Mouse (Mus musculus): ENCODE measurements around the gene Zbtb3. TPM values are rescaled to one million over a fixed set of nuclear protein-coding genes. Genes with fewer than 3 reads are reported as not detected.
A peak's percentile ranks its signal among the peaks of the same experiment; 100 is the strongest.
"Not testable (repeated sequence)": the region's sequence is repeated elsewhere in the genome, so short reads cannot be mapped to it uniquely, and the experiment has no call there.

Gene Zbtb3
- polyA plus RNA-seq, 1 experiment from 2014 or later = 8.4 TPM

DNA sequence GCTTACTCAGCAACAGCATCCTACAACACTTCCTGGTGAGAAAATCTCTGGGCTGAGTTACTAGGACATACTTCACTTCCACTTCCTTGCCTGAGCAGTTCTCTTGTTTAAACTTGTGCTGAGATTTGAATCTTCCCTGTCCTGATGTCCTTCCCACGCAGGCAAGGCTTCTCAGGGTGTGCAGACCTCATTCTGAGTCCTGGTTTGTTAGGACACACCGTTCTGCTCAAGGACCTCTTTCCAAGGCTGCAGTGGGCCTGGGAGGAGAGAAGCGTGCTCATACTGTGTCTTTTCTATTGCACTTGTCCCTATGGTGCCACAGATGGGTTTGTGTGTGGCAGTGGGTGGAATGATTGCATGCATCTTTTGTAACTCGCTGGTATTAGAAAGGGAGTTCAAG lies 30.6 kb downstream of the Zbtb3 start:
- Histone ChIP-seq H3K9me3 (no peaks in the 10 kb centered on the region), H3K36me3 (replicated peaks) (peaks cover 62% of the 10 kb centered on the region), H3K4me1 (peaks cover 7% of the 10 kb centered on the region; the same call in 1 of the 2 replicates), H3K4me3 (no peak overlapping the region), H3K9ac (no peak overlapping the region), H3K27me3 (replicated peaks) (no peaks in the 10 kb centered on the region), H3K4me2 (no peak overlapping the region), H3K27ac (0 out of 2 replicates have a peak overlapping the region, but pooled peaks have one; percentile 1)
- ATAC-seq (replicated peaks) = no peak
- WGBS = 91% methylated on average over 4 of the region's 4 CpGs

DNA sequence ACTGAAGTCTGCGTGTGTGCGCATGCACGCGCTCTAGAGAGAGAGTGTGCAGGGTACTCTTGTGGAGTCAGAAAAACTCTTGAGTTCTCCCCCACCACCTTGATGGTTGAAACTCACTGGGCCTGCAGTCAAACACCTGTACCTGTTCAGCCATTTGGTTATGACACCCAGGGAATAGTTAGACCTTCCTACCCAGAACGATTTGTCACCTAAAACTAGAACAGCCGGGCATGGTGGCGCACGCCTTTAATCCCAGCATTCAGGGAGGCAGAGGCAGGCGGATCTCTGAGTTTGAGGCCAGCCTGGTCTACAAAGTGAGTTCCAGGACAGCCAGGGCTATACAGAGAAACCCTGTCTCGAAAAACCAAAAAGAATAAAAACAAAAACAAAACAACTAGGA lies 34.0 kb downstream of the Zbtb3 start:
- peak overlapping the region; percentile 98; the same call in 1 of the 2 replicates for H3K27ac ChIP-seq
- peaks cover 21% of the 10 kb centered on the region for H3K4me1 ChIP-seq
- not testable (repeated sequence) for ATAC-seq (replicated peaks); H3K9me3 ChIP-seq; H3K27me3 ChIP-seq (replicated peaks); H3K9ac ChIP-seq; H3K4me3 ChIP-seq
- WGBS = 97% methylated on average over 10 of the region's 10 CpGs
- H3K36me3 ChIP-seq (replicated peaks) = peaks cover 29% of the 10 kb centered on the region
- H3K4me2 ChIP-seq = peak overlapping the region; percentile 60

DNA sequence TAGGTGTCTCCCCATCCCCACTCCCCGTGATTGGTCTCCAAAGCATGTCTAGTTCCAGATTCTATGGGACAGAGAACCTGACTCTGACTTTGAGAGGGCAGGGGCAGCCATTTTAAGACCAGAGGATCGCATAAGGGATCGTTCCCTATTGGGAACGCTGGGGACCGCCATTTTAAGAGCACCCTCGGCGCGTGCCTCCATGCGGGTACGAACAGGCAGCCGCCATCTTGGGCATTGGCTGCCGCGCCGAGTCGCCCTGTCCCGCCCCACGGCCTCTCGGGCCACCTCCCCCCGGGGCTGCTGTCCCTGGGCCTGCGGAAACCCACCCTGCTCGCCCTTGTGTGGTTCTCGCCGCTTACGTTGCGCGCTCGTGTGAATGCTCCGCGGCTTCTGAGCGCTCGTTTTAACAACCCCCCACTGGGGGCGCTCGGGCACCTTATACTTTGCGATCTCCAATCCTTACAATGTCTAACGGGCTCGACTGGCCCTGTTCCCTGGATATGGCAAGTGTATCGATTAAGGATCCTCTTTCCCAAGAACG lies 35.0 kb downstream of the Zbtb3 start, which contains the start of gene Bscl2:
Gene Bscl2, plus strand, starts transcription at position 217 of the 541 bp plus-strand sequence.
- Histone ChIP-seq H3K27me3 (replicated peaks) (no peaks in the 10 kb centered on the region), H3K4me1 (peaks cover 28% of the 10 kb centered on the region), H3K27ac (peak within 1 kb of the TSS; percentile 98), H3K9me3 (no peaks in the 10 kb centered on the region), H3K4me2 (peak within 1 kb of the TSS; percentile 60), H3K36me3 (replicated peaks) (peaks cover 20% of the 10 kb centered on the region), H3K4me3 (peak within 1 kb of the TSS; percentile 66), H3K9ac (peak within 1 kb of the TSS; percentile 89)
- under 1% methylated on average over 38 of the region's 38 CpGs for WGBS
- ATAC-seq (replicated peaks) = peak; percentile 62

DNA sequence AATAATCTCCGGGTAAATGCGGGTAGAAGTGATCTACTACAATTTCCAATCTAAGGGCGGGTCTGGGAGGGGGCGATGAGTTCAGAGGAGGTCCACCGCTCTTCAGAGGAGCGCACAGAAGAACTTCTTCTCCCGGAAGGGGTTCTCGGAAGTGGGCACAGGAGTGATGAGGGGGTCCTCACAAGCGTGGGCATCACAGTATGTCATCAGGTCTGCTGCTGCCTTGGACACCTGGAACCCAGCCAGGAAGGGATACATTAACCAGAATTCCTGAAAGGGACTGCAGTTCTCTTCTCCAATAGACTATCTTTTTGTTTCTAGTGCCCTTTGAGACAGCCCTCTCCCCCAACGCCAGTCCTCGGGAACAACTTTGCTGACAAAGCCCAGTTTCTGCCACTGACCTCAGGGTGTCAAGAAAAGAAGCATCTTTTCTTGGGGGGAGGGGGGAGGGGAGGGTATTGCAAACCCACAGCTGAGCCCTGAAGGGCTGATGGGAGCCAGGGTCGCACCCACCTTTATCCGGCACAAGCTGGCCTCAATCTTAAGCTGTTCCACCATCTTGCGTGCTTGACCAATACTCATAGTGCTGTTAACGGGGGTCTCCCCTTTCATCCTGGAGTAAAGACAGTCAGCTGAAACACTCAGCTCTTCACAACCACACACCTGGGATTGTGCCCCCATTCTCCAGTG lies 35.8 kb downstream of the Zbtb3 start:
- peak overlapping the region; percentile 89 for H3K9ac ChIP-seq
- peaks cover 28% of the 10 kb centered on the region for H3K4me1 ChIP-seq
- H3K4me3 ChIP-seq = peak overlapping the region; percentile 66
- H3K36me3 ChIP-seq (replicated peaks) = peaks cover 12% of the 10 kb centered on the region
- H3K4me2 ChIP-seq = peak overlapping the region; percentile 60
- no peaks in the 10 kb centered on the region for H3K9me3 ChIP-seq
- 8% methylated on average over 15 of the region's 15 CpGs for WGBS
- 0 out of 2 replicates have a peak, but pooled peaks have one; percentile 11 for ATAC-seq (replicated peaks)
- peak overlapping the region; percentile 98 for H3K27ac ChIP-seq
- no peaks in the 10 kb centered on the region for H3K27me3 ChIP-seq (replicated peaks)

DNA sequence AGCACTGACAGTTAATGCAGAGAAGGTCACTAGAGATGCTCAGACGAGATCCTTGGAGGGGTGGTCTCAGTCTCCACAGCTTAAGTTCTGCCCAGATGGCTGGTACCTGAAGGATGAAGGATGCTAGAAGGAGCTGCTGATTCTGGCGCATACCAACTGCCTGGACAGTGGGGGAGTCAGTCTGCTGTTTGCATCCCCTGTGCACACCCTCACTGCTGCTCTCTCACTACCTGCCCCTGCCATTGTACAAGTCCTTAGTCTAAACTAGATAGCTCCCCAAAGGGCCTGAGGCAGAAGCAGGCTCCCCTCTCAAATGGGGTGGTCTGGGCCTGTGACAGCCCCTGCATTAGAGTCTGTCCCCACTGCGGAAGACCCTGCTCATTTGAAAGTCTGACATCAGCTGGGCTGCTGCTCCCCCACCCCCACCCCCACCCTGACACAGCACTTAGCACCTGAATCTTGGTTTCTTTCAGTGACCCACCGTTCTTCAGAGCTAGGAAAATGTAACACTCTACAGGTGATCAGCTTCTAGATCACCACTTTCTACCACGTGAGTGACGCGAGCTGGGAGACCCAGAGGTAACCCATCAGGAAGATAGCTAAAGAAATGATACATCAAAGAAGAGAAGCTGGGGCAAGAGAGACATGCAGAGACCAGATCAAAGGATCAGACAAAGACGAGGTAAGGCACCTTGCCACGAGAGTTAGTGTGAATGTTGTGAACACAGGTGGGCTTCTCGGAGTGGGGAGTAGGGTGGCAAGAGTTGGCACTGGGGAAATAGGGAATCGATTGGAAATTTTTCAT lies 37.0 kb downstream of the Zbtb3 start, which contains the start of gene Gng3:
Gene Gng3, minus strand, starts transcription at position 92 of the 805 bp plus-strand sequence.
- peak; percentile 94 for ATAC-seq (replicated peaks)
- WGBS = 26% methylated on average over 11 of the region's 11 CpGs

DNA sequence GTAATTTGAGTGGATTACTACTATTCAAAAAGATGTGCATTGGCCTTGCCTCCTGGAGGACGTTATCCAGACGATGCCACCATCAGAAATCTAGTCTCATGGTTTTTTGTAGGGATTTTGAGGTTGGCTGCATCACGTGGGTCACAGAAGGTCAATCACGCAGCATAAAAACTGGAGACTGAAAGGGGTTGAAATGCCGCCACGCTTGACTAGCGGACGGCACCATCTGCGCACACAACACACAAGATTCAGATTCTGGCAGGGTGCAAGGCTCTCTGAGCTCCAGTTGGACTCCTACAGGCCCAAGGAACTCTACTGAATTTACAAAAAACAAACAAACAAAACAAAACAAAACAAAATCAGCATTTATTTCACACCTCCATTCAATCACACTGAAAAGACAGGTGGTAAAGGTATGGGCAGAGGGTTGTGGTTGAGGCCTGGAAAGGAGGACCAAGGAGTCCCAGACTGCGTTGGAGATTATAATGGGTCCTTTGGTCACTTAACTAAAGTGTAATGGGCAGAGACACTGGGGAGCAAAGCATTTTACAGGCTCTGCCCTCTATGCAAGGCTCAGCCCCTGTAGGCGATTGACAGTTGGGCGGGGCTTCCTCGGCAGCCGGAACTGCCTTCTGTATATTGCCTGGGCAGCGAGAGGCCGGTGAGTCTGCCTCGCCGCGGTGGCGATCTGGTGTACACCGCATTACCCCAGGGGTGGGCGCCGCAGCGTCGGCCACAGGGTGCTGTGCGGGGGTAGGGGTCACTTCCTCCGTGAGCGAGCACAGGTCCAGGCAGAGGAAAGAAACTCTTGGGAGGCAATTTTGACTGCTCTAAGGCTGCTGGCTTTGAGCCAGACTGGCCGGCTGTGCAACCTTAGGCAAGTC lies 37.8 kb downstream of the Zbtb3 start:
- no peaks in the 10 kb centered on the region for H3K27me3 ChIP-seq (replicated peaks)
- no peaks in the 10 kb centered on the region for H3K9me3 ChIP-seq
- peaks cover 28% of the 10 kb centered on the region for H3K4me1 ChIP-seq
- peak; percentile 34 for ATAC-seq (replicated peaks)
- no peaks in the 10 kb centered on the region; the same call in 1 of the 2 replicates for H3K36me3 ChIP-seq (replicated peaks)
- H3K4me3 ChIP-seq = peak overlapping the region; percentile 66
- H3K9ac ChIP-seq = peak overlapping the region; percentile 89
- H3K4me2 ChIP-seq = peak overlapping the region; percentile 60
- WGBS = 8% methylated on average over 29 of the region's 29 CpGs
- peak overlapping the region; percentile 98 for H3K27ac ChIP-seq

More for the DNA sequence above, 37.0 kb downstream of the Zbtb3 start, which contains the start of gene Gng3:
- Histone ChIP-seq H3K27ac (peak within 1 kb of the TSS; percentile 98), H3K4me2 (peak within 1 kb of the TSS; percentile 60), H3K27me3 (replicated peaks) (no peaks in the 10 kb centered on the region), H3K9me3 (no peaks in the 10 kb centered on the region), H3K4me3 (peak within 1 kb of the TSS; percentile 66), H3K36me3 (replicated peaks) (peaks cover 4% of the 10 kb centered on the region), H3K4me1 (peaks cover 28% of the 10 kb centered on the region), H3K9ac (peak within 1 kb of the TSS; percentile 89)

DNA sequence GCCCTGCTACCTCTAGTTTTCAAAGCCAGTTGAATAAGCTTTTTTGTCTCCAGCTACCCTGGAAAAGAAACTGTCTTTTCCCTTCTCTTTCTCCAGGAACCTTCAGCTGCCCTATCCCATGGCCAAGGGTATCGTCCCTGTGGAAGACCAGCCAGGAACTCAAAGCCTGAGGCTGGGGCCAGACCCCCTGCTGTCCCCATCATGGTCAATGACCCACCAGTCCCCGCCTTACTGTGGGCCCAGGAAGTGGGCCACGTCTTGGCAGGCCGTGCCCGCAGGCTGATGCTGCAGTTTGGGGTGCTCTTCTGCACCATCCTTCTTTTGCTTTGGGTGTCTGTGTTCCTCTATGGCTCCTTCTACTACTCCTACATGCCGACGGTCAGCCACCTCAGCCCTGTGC lies 38.7 kb downstream of the Zbtb3 start:
- WGBS = 90% methylated on average over 7 of the region's 7 CpGs
- H3K27ac ChIP-seq = peak overlapping the region; percentile 98; the same call in 1 of the 2 replicates

DNA sequence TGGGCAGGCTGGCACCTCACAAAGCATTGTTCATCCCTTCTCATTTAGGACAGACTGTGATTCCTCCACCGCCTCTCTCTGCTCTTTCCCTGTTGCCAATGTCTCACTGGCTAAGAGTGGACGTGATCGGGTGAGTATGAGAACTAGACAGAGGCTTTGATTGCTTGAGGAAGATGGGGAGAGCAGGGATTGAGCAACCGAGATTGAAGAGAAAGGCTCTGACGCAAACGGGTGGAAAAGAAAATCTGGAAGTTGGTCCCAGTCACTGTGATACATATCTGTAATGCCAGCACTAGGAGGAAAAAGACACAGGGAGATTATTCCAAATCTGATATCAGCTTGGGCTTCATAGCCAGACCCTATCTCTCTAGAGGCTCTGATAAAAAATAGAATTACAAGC lies 40.6 kb downstream of the Zbtb3 start:
- no peaks in the 10 kb centered on the region for H3K27me3 ChIP-seq (replicated peaks)
- no peak overlapping the region for H3K4me2 ChIP-seq
- ATAC-seq (replicated peaks) = no peak
- no peak overlapping the region for H3K27ac ChIP-seq
- no peak overlapping the region; the same call in 1 of the 2 replicates for H3K9ac ChIP-seq
- H3K36me3 ChIP-seq (replicated peaks) = peaks cover 21% of the 10 kb centered on the region
- no peaks in the 10 kb centered on the region for H3K9me3 ChIP-seq
- WGBS = 91% methylated on average over 6 of the region's 6 CpGs
- H3K4me3 ChIP-seq = no peak overlapping the region
- peaks cover 21% of the 10 kb centered on the region for H3K4me1 ChIP-seq

More for the DNA sequence above, 38.7 kb downstream of the Zbtb3 start:
- Histone ChIP-seq H3K9ac (peak overlapping the region; percentile 89), H3K27me3 (replicated peaks) (no peaks in the 10 kb centered on the region), H3K9me3 (no peaks in the 10 kb centered on the region), H3K4me2 (peak overlapping the region; percentile 60), H3K4me1 (peaks cover 27% of the 10 kb centered on the region), H3K4me3 (peak overlapping the region; percentile 66), H3K36me3 (replicated peaks) (peaks cover 5% of the 10 kb centered on the region)
- ATAC-seq (replicated peaks) = no peak

DNA sequence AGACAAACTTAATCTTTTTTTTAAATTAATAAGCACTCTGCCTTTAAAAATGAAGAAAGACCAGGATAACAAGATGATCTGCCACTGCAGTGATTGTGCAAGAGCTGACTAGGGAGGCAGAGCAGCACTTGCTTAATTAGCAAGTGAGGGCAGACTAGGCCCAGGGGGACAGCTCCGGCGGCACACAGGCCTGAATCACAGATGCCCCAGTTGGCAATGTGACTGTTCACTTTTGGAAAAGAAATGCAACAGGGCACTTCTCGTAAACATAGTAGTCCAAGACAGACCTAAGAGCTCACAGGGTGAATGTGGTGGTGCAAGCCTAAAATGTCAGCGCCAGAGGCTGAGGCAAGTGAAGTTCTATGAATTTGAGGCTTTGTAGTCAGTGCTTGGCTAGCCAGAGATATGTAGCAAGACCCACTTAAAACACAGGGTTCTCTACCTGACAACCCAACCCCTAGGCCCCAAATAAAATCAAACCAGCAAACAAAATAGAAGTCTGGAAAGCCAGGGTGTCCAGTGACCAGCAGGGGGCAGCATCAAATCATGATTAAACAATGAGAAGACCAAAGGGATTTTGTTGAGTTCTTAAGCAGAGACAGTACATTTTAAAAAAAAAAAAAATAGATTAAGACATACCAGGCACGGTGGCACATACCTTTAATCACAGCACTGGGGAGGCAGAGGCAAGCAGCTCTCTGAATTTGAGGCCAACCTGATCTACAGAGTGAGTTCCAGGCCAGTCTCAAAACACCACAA lies 42.2 kb downstream of the Zbtb3 start:
- H3K9ac ChIP-seq = no peak overlapping the region
- H3K9me3 ChIP-seq = no peaks in the 10 kb centered on the region
- no peaks in the 10 kb centered on the region for H3K27me3 ChIP-seq (replicated peaks)
- no peak overlapping the region for H3K4me3 ChIP-seq
- H3K27ac ChIP-seq = no peak overlapping the region
- H3K36me3 ChIP-seq (replicated peaks) = peaks cover 28% of the 10 kb centered on the region
- H3K4me2 ChIP-seq = no peak overlapping the region
- ATAC-seq (replicated peaks) = no peak
- WGBS = 54% methylated on average over 5 of the region's 5 CpGs
- peaks cover 21% of the 10 kb centered on the region for H3K4me1 ChIP-seq

DNA sequence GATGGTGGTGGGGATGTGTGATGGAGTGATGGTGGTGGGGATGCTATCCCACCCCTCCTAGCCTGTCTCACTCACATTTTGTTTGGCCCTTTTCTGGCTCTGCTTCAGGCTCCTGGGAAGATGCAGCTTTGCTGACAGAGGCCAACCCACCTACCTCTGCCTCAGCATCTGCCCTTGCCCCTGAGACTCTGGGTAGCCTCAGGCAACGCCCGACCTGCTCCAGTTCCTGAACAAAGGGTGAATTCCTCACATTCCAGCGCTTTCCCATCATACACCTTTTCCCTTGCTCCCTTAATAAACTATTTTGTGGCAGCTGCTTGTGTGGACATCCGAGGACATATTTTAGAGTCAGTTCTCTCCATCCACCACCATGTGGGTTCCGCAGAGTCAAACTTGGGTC lies 46.0 kb downstream of the Zbtb3 start:
- no peak for ATAC-seq (replicated peaks)
- Histone ChIP-seq H3K36me3 (replicated peaks) (peaks cover 28% of the 10 kb centered on the region), H3K9me3 (no peaks in the 10 kb centered on the region), H3K27me3 (replicated peaks) (no peaks in the 10 kb centered on the region), H3K4me3 (no peak overlapping the region), H3K27ac (no peak overlapping the region), H3K4me1 (no peaks in the 10 kb centered on the region), H3K4me2 (no peak overlapping the region), H3K9ac (no peak overlapping the region)
- 87% methylated on average over 5 of the region's 5 CpGs for WGBS

DNA sequence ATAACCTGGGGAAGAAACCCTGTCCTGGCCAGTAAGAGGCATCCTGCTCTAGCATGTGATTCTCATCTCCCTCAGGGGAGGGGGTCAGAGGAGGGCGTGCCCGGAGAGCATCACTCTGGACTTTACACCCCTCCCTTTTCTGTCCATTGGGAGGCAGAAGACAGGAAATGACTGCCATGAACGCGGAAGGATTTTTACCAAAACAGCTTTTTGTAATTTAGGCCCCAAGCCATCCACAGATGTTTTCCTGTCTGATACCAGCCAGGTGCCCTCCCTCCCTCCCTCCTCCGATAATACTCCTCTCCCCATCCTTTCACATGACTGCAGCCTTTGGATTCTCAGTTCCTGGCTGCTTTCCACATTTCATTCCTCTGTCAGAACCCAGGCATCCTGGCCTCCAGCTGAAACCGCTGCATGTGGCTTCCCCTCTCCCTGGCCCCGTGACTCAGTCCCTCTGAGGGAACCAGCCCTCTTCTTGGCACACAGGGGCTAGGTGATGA lies 48.1 kb downstream of the Zbtb3 start, which contains the start of gene Lrrn4cl:
Gene Lrrn4cl, plus strand, starts transcription at position 367 of the 500 bp plus-strand sequence.
- H3K4me2 ChIP-seq = no peak within 1 kb of the TSS
- WGBS = 47% methylated on average over 7 of the region's 7 CpGs
- H3K4me3 ChIP-seq = no peak within 1 kb of the TSS
- 0 out of 2 replicates have a peak, but pooled peaks have one; percentile 41 for ATAC-seq (replicated peaks)
- H3K27ac ChIP-seq = no peak within 1 kb of the TSS
- H3K36me3 ChIP-seq (replicated peaks) = peaks cover 28% of the 10 kb centered on the region
- no peak within 1 kb of the TSS for H3K9ac ChIP-seq
- H3K4me1 ChIP-seq = no peaks in the 10 kb centered on the region
- no peaks in the 10 kb centered on the region for H3K9me3 ChIP-seq
- no peaks in the 10 kb centered on the region for H3K27me3 ChIP-seq (replicated peaks)

Data from midbrain, embryonic 15.5 days (tissue).